Mouse (Mus musculus) gastrocnemius, adult 18-20 months (tissue): ENCODE results near the gene Bmi1. TPM values are rescaled to one million over a fixed set of nuclear protein-coding genes. Genes with fewer than 3 reads are reported as not detected.

ENCODE experiments used
- DNase-seq: peaks from one replicate; pipeline ENCODE4 v3.0.0; 2021; ENCODE audit warnings: low spot score
- total RNA-seq, 2 experiments: library from RNA; stranded (reverse); gene quantifications; 2 replicates each; pipeline ENCODE4 v1.2.3; 2021

The Bmi1 gene
- total RNA-seq, 2 experiments from 2014 or later, result 67.2 to 67.6 TPM

- no peak for DNase-seq
Observed at GRCm38 (mm10) chr2:18687671-18688170, 10.9 kb downstream of the Bmi1 start.

GRCm38 (mm10) chr2:18688286-18688685, 11.5 kb downstream of the Bmi1 start:
- DNase-seq, result no peak

GRCm38 (mm10) chr2:18688708-18689063, 11.9 kb downstream of the Bmi1 start:
- peak; percentile 43 for DNase-seq

- DNase-seq, result no peak
Observed at GRCm38 (mm10) chr2:18689064-18689921, 12.5 kb downstream of the Bmi1 start.

- DNase-seq, result no peak
Observed at GRCm38 (mm10) chr2:18690055-18690691, 13.4 kb downstream of the Bmi1 start.

- DNase-seq, result no peak
Observed at GRCm38 (mm10) chr2:18690756-18691155, 13.9 kb downstream of the Bmi1 start.

GRCm38 (mm10) chr2:18692031-18692430, 15.2 kb downstream of the Bmi1 start:
- no peak for DNase-seq

- DNase-seq, result no peak
Observed at GRCm38 (mm10) chr2:18692548-18692947, 15.7 kb downstream of the Bmi1 start.

GRCm38 (mm10) chr2:18693491-18693870, 16.7 kb downstream of the Bmi1 start:
- DNase-seq, result no peak

GRCm38 (mm10) chr2:18693871-18694610, 17.2 kb downstream of the Bmi1 start, which contains the start of gene Spag6:
Spag6 (plus strand) TSS chr2:18694032.
- DNase-seq, result peak; percentile 71

- no peak for DNase-seq
Observed at GRCm38 (mm10) chr2:18694611-18694950, 17.8 kb downstream of the Bmi1 start.

GRCm38 (mm10) chr2:18695163-18695562, 18.3 kb downstream of the Bmi1 start:
- no peak for DNase-seq

GRCm38 (mm10) chr2:18695629-18696150, 18.9 kb downstream of the Bmi1 start:
- no peak for DNase-seq

GRCm38 (mm10) chr2:18697591-18698244, 20.9 kb downstream of the Bmi1 start:
- no peak for DNase-seq

- DNase-seq, result no peak
Observed at GRCm38 (mm10) chr2:18698663-18699385, 22.0 kb downstream of the Bmi1 start.

- DNase-seq, result no peak
Observed at GRCm38 (mm10) chr2:18699401-18699990, 22.7 kb downstream of the Bmi1 start.

- no peak for DNase-seq
Observed at GRCm38 (mm10) chr2:18710356-18710755, 33.5 kb downstream of the Bmi1 start.

GRCm38 (mm10) chr2:18713071-18713470, 36.3 kb downstream of the Bmi1 start:
- DNase-seq, result no peak

GRCm38 (mm10) chr2:18714337-18714736, 37.5 kb downstream of the Bmi1 start:
- no peak for DNase-seq

GRCm38 (mm10) chr2:18718521-18718920, 41.7 kb downstream of the Bmi1 start:
- DNase-seq, result no peak
